Mouse (Mus musculus): ENCODE results near the gene Tnrc6b.
A peak's percentile ranks its signal among the peaks of the same experiment; 100 is the strongest.
"Not testable (repeated sequence)": the region's sequence is repeated elsewhere in the genome, so short reads cannot be mapped to it uniquely, and the experiment has no call there.

Tnrc6b gene

GRCm38 (mm10) chr15:80701481-80702257 lies 9.4 kb upstream of the Tnrc6b start:
- no peak for DNase-seq (ENCODE audit: low read depth, low spot score)

DNA sequence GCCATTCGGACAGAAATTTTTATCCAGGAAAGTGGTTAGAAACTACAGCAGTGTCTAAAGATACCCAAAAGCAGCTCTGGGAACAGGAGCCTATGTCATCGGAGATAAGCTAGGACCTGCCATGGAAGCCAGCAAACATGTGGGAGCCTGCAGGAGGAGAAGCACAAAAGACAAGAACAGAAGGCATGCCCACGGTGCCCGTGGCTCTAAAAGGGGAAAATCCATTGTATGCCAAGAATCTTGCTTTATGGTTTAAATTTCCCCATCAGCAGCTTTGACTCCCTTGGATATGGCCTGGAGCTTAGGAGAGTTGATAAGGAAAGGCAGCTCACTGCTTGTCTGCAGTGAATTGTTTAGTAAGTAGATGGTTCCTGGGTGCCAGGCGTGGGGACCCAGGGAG lies 8.2 kb upstream of the Tnrc6b start:
- no peak for DNase-seq (ENCODE audit: low read depth, low spot score)

- DNase-seq (ENCODE audit: low read depth, low spot score), result no peak
Measured at GRCm38 (mm10) chr15:80703495-80703894, 7.6 kb upstream of the Tnrc6b start.

- peak; percentile 90 for DNase-seq (ENCODE audit: low read depth, low spot score)
Measured at GRCm38 (mm10) chr15:80704267-80704666, 6.8 kb upstream of the Tnrc6b start.

- peak; percentile 84 for DNase-seq (ENCODE audit: low read depth, low spot score)
Measured at GRCm38 (mm10) chr15:80705828-80706549, 5.1 kb upstream of the Tnrc6b start.

- no peak for DNase-seq (ENCODE audit: low read depth, low spot score)
Measured at GRCm38 (mm10) chr15:80706596-80706995, 4.5 kb upstream of the Tnrc6b start.

- no peak for DNase-seq (ENCODE audit: low read depth, low spot score)
Measured at GRCm38 (mm10) chr15:80707088-80707487, 4.0 kb upstream of the Tnrc6b start.

DNA sequence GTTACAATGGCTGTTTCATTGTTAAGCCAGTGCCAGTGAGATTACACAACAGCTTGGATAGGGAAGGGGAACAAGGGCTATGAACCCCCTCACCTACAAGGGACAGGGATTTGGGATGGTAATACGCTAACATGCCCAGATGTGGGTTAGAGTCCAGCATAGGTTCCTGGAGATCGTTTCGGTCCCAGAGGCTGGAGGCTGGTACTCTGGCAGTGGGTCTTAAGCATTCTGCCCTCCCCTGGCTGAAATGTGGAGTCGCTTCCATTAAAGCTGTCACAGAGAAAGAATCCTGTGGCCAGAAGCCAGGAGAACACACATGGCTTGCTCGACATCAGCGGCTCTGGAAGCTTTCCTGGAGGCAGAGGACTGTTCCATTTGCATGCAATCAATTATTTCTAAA lies 1.5 kb upstream of the Tnrc6b start:
- no peak for DNase-seq (ENCODE audit: low read depth, low spot score)

DNA sequence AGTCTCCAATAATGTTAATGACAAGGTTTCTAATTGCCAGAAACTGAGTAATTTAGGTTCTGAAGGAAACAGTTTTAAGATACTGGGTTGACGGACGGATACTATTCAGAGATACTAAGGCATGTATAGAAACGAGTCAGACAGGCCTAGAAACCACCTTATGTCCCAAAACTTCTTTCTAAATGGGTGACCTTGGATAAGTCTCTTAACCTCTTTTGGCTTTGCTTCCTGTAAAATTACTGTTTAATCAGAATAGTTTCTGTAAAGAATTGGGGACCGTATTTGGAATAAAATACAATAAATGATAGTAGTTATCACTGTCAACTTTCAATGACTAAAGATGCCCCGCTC lies 881 bp upstream of the Tnrc6b start:
- no peak for DNase-seq (ENCODE audit: low read depth, low spot score)

- peak; percentile 73 for DNase-seq (ENCODE audit: low read depth, low spot score)
Measured at GRCm38 (mm10) chr15:80711401-80712151, 463 bp downstream of the Tnrc6b start.

DNA sequence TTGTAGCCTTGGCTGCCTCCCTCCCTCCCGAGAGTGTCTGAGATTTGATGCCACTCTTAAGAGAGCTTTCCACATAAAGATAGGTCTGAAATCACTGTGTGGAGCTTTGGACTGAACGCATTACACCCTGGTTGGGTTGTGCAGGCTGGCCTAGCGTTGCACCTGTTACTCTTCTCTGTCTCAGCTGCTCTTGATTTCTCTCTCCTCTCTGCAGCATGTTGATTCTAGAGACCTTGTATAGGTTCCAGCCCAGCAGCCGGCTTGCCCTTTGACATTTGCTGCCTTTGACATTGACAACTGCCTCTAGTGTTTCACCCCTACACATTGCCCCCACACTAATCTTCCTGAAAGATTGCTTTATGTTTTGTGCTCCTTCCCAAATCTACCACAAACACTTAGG lies 3.2 kb downstream of the Tnrc6b start:
- no peak for DNase-seq (ENCODE audit: low read depth, low spot score)

DNA sequence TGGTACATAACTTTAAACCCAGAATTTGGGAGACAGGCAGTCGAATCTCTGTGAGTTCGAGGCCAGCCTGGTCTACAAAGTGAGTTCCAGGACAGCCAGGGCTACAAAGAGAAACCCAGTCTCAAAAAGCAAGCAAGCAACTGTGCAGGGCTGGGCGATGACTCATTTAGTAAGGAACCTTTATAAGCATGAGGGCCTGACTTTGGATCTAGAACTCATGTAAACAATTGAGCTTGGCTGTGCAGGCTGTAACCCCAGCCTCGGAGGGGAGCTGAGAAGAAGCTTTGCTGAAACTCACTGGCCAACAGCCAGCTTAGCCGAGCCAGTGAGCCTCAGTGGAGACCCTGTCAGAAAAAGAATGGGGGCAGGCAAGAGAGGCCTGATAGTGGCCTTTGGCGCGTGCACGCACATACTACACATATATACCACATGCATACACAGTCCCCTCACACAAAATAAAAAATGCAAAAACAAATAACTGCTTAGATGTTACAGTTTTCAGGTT lies 5.6 kb downstream of the Tnrc6b start:
- no peak for DNase-seq (ENCODE audit: low read depth, low spot score)

DNA sequence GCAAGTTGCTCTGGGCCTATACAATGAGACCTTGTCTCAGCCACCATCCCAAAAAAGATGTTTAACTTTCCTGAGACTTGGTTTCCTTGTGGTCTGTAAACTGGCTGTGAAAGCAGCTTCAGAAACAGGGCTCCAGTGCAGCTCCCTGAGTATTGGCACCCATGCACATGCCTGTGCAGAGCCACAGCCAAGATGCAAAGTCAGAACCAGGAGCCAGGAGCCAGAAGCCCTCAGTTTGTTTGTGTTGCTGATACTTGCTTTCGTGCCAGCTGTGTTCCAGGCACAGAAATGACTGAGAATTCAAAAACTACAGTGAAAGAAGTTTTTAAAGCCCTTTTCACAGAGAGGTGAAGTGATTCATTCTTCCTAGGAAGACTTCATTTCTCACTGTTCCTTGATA lies 6.3 kb downstream of the Tnrc6b start:
- DNase-seq (ENCODE audit: low read depth, low spot score), result no peak

GRCm38 (mm10) chr15:80720249-80720648 lies 9.1 kb downstream of the Tnrc6b start:
- DNase-seq (ENCODE audit: low read depth, low spot score), result no peak

- DNase-seq (ENCODE audit: low read depth, low spot score), result peak; percentile 45
Measured at GRCm38 (mm10) chr15:80721861-80722260, 10.7 kb downstream of the Tnrc6b start.

DNA sequence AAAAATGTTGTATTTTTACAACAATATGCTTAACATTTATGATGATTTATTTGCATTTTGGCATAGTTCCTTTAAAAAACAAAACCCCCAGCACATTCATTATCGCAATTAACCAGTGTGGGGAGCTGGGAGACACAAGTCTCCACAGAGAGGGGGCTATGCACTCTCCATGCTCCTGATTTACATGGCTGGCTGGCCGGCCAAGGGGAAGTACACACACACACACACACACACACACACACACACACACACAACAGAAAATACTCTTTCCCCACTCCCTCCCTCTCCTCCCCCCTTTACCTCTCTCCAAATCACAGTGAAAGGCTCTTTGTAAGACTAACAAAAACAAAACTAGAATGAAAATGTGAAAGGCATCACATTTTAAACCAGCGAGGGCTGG lies 11.3 kb downstream of the Tnrc6b start:
- no peak for DNase-seq (ENCODE audit: low read depth, low spot score)

GRCm38 (mm10) chr15:80729477-80729876 lies 18.4 kb downstream of the Tnrc6b start:
- DNase-seq (ENCODE audit: low read depth, low spot score), result no peak

GRCm38 (mm10) chr15:80731043-80731442 lies 19.9 kb downstream of the Tnrc6b start:
- DNase-seq (ENCODE audit: low read depth, low spot score), result no peak

DNA sequence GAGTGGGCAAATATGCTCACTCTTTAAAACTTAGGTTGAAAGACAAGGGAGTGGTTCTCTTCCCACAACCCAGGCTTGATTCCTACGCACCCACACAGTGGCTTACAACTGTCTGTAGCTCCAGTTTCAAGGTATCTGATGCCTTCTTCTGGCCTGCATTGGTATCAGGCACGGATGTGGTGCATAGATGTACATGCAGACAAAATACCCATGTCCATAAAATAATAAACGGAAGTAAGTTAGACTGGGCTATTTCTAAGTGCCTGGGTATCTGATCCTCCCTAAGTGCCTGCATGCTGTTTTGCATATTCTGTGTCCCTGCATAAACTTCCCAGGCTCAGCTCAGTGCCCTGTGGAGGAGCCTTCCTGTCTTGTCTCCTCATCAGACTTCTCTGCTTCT lies 20.4 kb downstream of the Tnrc6b start:
- no peak for DNase-seq (ENCODE audit: low read depth, low spot score)

DNA sequence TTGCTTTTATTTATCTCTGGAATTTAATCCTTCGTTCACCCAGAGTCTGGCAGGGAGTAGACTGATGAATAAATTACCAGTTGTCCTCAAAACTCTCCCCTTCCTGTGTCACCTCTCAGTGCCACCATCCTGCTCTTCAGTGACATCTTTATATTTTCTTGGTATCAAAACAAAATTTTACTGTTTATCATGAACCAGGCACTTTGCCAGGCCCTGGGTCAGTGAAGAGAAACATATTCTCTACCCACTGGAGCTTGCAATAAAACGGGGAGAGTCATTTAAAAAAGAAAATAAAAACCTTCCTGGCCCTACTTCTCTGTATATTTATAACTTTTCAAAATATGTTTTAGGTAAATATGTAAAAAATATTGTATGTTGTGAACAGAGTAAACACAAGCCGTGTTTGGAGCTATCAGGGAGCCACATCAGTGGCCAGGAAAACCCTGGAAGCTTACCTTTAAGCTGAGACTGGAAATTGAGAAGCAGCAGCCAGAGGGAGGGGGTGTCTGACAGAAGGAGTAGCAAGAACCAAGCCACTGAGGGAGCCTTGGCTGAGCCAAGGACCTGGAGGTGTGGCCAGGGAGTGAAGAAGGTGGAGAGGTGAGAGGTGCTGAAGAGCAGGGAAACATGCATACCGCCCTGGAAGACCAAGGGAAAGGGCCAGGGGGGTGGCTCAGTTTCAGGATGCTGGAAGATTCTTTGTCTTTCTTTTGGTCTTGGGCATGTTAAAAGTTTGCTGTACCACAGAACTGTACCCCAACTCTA lies 21.3 kb downstream of the Tnrc6b start:
- no peak for DNase-seq (ENCODE audit: low read depth, low spot score)

DNA sequence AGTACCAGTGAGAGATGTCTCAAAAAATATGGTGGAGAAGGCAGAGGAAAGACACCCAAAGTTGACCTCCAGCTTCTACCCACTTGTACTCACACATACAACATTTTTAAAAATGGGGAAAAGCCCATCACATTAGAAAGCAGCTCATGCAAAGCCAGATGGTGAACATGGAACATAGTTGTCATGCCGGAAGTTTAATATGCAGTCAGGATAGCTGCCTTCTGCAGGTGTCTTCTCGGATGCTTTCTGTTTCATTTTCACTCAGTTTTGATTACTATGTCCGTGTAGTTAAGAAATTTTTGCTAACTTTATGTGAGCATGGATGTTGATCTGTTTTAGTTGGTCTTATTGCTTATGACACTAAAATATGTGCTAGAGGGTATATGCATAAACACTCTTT lies 24.2 kb downstream of the Tnrc6b start:
- peak; percentile 76 for DNase-seq (ENCODE audit: low read depth, low spot score)

DNA sequence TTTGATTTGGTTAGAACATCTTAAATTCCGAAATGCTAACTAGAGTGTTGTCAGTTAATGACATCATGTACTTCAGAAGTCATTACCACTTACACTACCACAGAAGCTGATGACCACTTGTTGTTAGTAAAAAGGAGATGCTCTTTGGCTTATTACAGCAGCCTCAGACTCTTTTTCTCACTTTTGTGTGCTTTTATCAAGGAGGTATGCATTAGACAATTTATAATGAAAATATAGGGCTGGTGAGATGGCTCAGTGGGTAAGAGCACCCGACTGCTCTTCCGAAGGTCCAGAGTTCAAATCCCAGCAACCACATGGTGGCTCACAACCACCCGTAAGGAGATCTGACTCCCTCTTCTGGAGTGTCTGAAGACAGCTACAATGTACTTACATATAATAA lies 24.6 kb downstream of the Tnrc6b start:
- DNase-seq (ENCODE audit: low read depth, low spot score), result not testable (repeated sequence)
